Mouse (Mus musculus) large intestine, adult 2 months (tissue): Measurements from ENCODE around the gene Foxp2. TPM values are rescaled to one million over a fixed set of nuclear protein-coding genes. Genes with fewer than 3 reads are reported as not detected.

Experiments used
- DNase-seq: peaks from one replicate; pipeline ENCODE4 v3.0.0-alpha.2; 2012; ENCODE audit warnings: low read depth, low spot score
- WGBS: fragments of 180-500 bp; shearing (Covaris S2); methylation state at CpG from one replicate; pipeline ENCODE4 v1.1.7; 2018; 5-methylcytosine and 5-hydroxymethylcytosine counted together
- polyA plus RNA-seq: library from polyadenylated mRNA; depleted of rRNA; stranded (reverse); fragments of >200 nt; gene quantifications from 2 replicates; pipeline ENCODE4 v1.2.3, GENCODE M21; 2012

Gene Foxp2
- polyA plus RNA-seq, 1 experiment = 2.4 TPM

GRCm38 (mm10) chr6:15029446-15030125 lies 128.4 kb downstream of the Foxp2 start:
- WGBS = 62% methylated on average over 7 of the region's 7 CpGs
- no peak for DNase-seq

DNA sequence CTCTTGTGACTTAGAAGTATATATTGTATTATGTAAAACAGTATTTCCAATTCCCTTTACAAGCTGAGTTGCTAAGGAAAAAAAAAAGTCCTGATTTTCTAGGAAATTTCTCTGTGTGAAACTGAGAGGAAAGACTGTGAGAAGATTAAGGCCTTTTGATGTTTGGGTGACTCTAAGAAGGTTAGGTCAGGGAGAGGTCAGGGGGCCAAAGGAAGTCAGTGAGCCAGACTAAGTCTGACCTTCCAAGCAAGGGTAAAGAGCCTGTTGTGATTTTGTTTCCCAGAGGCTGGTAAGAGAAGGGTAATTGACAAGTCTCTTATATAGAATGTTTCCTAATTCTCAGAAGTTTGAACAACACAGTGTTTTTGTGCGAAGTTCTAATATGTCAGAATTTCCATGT lies 162.1 kb downstream of the Foxp2 start:
- 78% methylated on average over 1 of the region's 1 CpGs for WGBS

DNA sequence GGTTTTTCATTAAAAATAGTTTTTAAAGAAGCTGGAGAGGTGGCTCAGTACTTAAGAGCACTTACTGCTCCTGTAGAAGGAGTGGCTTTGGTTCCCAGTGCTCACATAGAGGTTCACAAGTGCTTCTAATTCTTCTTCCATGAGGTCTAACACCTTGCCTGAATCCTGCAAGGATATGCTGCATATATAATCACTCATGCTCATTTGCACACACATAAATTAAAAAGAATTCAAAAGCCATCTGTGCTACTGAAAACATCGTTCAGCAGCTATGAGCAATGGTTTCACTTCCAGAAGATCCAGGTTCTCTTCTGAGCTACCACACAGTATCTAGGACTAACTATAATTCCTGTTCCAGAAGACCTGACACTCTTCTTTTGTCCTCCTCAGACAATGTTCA lies 200.4 kb downstream of the Foxp2 start:
- 82% methylated on average over 1 of the region's 1 CpGs for WGBS

More for the DNA sequence above, 162.1 kb downstream of the Foxp2 start:
- DNase-seq = no peak

GRCm38 (mm10) chr6:15120916-15121315 lies 219.8 kb downstream of the Foxp2 start:
- DNase-seq = no peak
- 66% methylated on average over 5 of the region's 5 CpGs for WGBS

More for the DNA sequence above, 200.4 kb downstream of the Foxp2 start:
- DNase-seq = no peak

DNA sequence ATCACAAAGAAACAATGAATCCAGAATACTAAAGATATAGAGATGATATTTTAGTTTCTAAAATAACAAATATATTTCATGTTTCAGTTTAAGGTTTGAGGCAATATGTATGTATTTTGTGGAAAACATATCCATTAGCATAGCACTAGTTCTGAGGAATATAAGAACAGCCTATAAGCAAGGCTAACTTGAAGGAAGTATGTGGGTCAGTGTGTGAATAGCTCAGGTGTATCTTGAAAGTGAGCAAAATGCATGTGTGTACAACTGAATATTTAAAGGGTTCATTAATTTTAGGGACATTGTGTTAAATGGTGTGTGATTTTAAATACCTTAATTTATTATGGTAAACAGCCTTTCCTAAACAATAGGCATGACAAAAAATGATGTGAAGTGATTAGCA lies 220.2 kb downstream of the Foxp2 start:
- no peak for DNase-seq

GRCm38 (mm10) chr6:15130142-15130541 lies 229.0 kb downstream of the Foxp2 start:
- no peak for DNase-seq
- 66% methylated on average over 2 of the region's 2 CpGs for WGBS

- DNase-seq = no peak
- 85% methylated on average over 1 of the region's 1 CpGs for WGBS
Measured at GRCm38 (mm10) chr6:15142094-15142493, 240.9 kb downstream of the Foxp2 start.

DNA sequence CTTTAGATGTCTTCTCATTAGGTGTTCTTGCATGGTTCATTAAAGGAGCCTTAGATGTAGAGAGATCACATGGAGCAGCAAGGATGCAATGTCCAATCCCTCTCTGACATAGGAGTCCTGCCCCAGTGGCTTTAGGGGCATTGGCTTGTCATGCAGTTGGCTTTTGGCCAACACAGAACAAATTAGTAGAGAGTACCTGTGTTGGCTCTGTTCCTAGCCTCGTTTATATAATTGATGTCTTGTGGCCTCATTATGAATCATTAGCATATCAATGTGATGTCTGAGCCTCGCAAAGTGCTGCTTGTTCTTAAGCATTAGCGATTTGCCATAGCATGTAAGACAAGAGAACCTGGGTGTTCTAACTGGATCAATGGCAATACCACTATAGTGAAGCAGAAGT lies 250.5 kb downstream of the Foxp2 start:
- 74% methylated on average over 3 of the region's 3 CpGs for WGBS
- DNase-seq = no peak

- 85% methylated on average over 2 of the region's 2 CpGs for WGBS
- no peak for DNase-seq
Measured at GRCm38 (mm10) chr6:15163508-15164053, 262.4 kb downstream of the Foxp2 start.

GRCm38 (mm10) chr6:15176754-15177153 lies 275.6 kb downstream of the Foxp2 start:
- no peak for DNase-seq

DNA sequence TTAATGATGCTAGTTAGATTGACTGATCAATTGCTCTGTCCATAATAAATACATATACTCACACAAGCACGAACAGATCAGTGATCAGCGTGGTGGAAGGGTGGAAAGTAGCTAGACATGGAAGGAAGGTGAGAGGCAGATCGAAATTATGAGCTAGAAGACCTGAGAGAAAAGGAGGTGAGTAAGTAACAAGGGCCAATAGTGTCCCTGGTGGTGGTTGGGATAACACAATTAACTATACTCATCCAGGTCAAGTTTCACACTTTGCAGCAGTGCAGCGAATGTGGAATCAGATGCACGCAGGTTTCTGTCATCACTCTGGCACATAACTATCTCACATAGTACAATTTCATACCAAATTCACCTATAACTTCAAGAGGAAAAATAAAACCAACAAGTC lies 291.7 kb downstream of the Foxp2 start:
- WGBS = 60% methylated on average over 5 of the region's 5 CpGs
- no peak for DNase-seq

DNA sequence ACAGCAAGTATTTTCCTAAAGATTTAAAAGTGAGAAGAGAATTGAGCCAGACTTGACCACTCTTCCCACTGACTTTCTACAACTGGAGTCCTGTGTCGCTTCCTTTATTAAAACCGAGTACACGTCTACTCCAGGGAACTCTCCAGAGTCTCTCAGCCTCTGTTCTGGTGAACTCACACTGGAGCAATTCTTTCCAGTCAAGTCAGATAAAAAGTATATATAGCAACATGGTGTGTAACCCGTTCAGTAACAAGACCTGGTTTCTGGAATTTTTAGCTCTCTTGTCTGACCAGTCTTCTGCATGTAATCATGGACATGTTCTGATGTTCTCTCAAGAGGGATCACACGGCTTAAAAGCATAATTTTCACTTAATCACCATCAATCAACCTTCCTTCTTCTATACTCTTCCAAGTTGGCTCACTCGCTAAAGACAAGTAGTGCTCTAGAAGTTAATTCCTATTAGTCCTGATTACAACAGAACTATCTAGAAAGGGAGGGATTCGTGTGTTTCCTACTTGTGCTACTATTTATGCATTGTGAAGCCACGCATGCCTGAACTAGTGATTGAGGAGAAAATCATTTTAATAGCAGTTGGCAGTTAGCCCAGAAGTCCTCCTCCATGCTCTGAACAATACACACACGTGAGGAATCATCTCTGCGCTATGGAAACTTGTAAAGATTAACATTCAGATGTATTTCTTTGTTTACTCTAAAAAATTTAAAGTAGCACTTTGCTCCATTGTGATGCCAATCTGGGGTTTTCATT lies 341.2 kb downstream of the Foxp2 start:
- no peak for DNase-seq
- 60% methylated on average over 10 of the region's 10 CpGs for WGBS

- WGBS = 13% methylated on average over 7 of the region's 7 CpGs
- DNase-seq = no peak
Measured at GRCm38 (mm10) chr6:15257393-15257792, 356.2 kb downstream of the Foxp2 start.

DNA sequence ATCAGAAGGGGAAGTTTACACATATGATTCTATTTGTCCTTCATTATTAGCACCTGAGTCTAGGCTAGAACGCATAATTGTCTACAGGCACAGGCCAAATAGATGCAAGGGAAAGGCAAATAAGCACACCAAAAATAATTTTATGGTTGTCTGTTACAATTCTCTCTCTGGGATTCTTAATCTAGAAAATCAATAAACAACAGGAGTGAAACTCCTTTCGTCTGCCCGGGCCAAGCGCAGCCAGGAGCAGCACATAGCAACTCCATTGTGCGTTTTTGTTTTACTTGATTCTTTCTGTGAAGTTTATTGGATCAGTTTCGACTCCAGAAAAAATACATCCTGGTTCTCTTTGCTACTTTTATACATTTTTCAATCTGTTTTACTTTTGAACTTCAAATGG lies 356.7 kb downstream of the Foxp2 start:
- DNase-seq = no peak
- 47% methylated on average over 6 of the region's 6 CpGs for WGBS

DNA sequence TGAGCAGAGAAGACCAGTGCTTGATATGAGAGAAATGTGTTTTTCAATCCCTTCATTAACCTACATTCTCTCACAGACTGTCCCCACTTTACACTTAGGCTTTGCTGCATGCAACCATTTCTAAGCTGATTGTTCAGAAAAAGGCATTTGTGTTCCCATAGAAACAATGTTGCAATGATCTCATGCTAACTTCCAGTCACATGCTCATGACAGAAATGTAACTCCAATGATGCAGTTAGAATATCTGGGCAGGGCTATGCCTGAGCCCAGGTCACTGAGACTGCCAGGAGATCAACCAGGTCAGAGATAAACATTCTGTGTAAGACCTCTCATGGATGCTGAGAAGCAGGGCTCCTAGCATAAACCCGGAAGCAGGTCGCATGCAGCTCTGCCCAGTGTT lies 367.0 kb downstream of the Foxp2 start:
- no peak for DNase-seq
- 79% methylated on average over 2 of the region's 2 CpGs for WGBS

GRCm38 (mm10) chr6:15285213-15285612 lies 384.1 kb downstream of the Foxp2 start:
- no peak for DNase-seq
- 52% methylated on average over 3 of the region's 3 CpGs for WGBS

GRCm38 (mm10) chr6:15294081-15294480 lies 392.9 kb downstream of the Foxp2 start:
- no peak for DNase-seq
- WGBS = 52% methylated on average over 5 of the region's 5 CpGs

GRCm38 (mm10) chr6:15299279-15299678 lies 398.1 kb downstream of the Foxp2 start:
- DNase-seq = no peak
- whole genome bisulfite sequencing = 10% methylated on average over 1 of the region's 1 CpGs

- no peak for DNase-seq
- 59% methylated on average over 5 of the region's 5 CpGs for WGBS
Measured at GRCm38 (mm10) chr6:15310671-15311070, 409.5 kb downstream of the Foxp2 start.

DNA sequence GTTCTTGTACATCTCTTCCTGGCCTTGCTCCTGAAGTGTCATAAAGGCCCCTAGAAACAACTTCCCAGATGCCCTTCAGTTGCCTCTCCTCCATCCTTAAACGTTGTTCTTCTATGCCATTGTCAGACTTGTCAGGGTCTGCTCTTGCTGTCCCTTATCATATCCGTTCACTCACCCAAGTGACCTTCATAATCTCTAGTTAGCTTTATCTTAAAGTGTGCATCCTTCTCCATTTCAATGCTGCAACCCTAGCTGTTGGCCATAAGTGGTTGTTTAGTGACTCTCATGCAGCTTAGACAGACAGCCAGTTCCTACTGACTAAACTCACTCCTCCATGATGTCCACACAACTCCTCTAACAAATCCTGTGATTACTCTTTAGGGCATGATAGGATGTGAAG lies 415.8 kb downstream of the Foxp2 start:
- 82% methylated on average over 2 of the region's 2 CpGs for WGBS
- no peak for DNase-seq

DNA sequence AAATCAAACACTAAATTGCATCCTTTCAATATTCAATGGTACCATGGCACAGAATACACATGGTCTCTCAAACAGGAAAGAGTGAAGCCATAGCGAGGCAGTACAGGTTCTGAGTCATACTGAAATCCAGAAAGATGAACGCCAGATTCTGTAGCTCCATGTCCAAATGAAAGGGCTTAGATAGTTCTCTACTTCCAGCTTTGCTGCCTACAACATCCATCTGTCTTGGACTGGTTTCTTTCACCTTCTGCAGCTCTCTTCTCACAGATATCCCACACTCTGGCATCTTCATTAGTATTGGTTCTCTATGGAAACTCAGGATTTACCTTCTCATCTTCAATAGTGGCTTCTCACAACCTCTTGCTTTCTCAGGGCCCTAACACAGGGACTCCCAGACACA lies 417.2 kb downstream of the Foxp2 start:
- WGBS = 76% methylated on average over 2 of the region's 2 CpGs
- DNase-seq = no peak
